In the genomic region with DNA sequence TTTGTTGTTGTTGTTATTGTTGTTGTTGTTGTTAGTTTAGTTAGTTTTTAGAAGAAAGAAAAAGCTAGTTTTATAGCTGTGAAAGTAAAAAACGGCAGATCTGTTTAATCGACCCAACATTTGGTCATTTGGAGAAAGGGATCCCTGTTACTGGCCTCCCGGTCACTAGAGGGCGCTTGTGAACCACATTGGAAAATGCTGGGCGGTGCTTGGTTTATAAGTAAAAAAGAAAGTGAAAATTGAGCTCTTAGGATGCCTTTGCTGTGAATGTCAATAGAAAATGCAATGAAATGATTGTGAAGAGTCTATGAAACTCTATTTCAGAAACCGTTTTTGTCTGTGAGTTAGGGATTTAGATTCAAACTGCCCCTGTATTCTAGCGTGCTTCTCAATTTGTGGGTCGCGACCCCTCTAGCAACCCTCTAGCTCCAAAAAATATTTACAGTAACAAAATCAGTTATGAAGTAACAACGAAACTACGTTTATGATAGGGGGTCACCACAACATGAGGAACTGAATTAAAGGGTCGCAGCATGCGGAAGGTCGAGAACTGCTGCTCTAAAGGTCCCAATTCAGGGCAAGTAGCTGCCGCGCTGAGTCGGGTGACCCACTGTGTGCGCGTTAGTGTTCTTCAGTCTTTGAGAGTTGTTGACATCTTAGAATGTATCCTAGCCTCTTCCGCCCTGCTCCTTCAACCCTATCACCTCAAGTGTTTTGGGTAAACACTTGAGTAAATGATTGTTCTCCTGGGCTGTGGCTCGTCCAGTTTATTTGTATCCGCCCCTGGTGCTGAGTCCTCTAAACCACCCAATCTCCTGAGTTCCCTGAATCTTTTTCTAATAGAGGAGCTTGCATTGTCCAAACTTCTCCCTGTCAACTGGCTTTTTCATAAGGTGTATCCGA, we compare ENCODE assay signal across 8 mouse cellular contexts. TPM values are rescaled to one million over a fixed set of nuclear protein-coding genes. Genes with fewer than 3 reads are reported as not detected.
A peak's percentile ranks its signal among the peaks of the same experiment; 100 is the strongest.
DNase-seq lines count a peak whose midpoint lies in the region; ATAC-seq lines count a peak whose summit lies in the region.

No protein-coding gene starts in this region.

- H3K27me3 ChIP-seq in forebrain, embryonic 15.5 days: no peaks in the 10 kb centered on the region
- no peaks in the 10 kb centered on the region for H3K27me3 ChIP-seq in hindbrain, embryonic 12.5 days

- H3K4me1 ChIP-seq in forebrain, embryonic 15.5 days: peaks cover 8% of the 10 kb centered on the region; the same call in 1 of the 2 replicates
- no peaks in the 10 kb centered on the region for H3K4me1 ChIP-seq in hindbrain, embryonic 12.5 days

- ATAC-seq in forebrain, embryonic 15.5 days (replicated peaks): no peak; the same call in 1 of the 2 replicates
- no peak for ATAC-seq in hindbrain, embryonic 12.5 days (ENCODE audit: low FRiP score)

- no peak overlapping the region for H3K27ac ChIP-seq in forebrain, embryonic 15.5 days (replicated peaks)
- no peak overlapping the region for H3K27ac ChIP-seq in hindbrain, embryonic 12.5 days

- no peaks in the 10 kb centered on the region for H3K9me3 ChIP-seq in forebrain, embryonic 15.5 days
- H3K9me3 ChIP-seq in hindbrain, embryonic 12.5 days (replicated peaks): no peaks in the 10 kb centered on the region

- H3K4me2 ChIP-seq in forebrain, embryonic 15.5 days (replicated peaks): peak overlapping the region; percentile 23; the same call in 1 of the 2 replicates
- peak overlapping the region; percentile 23 for H3K4me2 ChIP-seq in hindbrain, embryonic 12.5 days (replicated peaks)

- 58% methylated on average over 23 of the region's 23 CpGs for WGBS in forebrain, embryonic 15.5 days
- 54% methylated on average over 23 of the region's 23 CpGs for WGBS in hindbrain, embryonic 12.5 days

- no peak overlapping the region for H3K9ac ChIP-seq in forebrain, embryonic 15.5 days (replicated peaks)
- H3K9ac ChIP-seq in hindbrain, embryonic 12.5 days: no peak overlapping the region

- DNase-seq in MN1 (ENCODE audit: low spot score): peak; percentile 51
- DNase-seq in cerebellum, adult 11 months: peak; percentile 31
- peak; percentile 42 for DNase-seq in layer of hippocampus, adult 9-11 months
- peak; percentile 78 for DNase-seq in lung, postnatal 25 days (ENCODE audit: low spot score)
- DNase-seq in retina, embryonic 14.5 days (ENCODE audit: low spot score): peak; percentile 87
- peak; percentile 80 for DNase-seq in thymus, postnatal 4 days

- peak overlapping the region; percentile 14 for H3K4me3 ChIP-seq in forebrain, embryonic 15.5 days
- H3K4me3 ChIP-seq in hindbrain, embryonic 12.5 days: peak overlapping the region; percentile 4; the same call in 1 of the 2 replicates

- H3K36me3 ChIP-seq in forebrain, embryonic 15.5 days: no peaks in the 10 kb centered on the region
- no peaks in the 10 kb centered on the region for H3K36me3 ChIP-seq in hindbrain, embryonic 12.5 days

RNA-seq across cellular contexts. Expression of gene Schip1, which starts 8.0 kb away (rescaled TPM):
- 181 TPM in 2 replicates for polyA plus RNA-seq in forebrain, embryonic 15.5 days (2015; fragmentation: Nextera tagmentation; extraction: Ambion mirVana)
- polyA plus RNA-seq in hindbrain, embryonic 12.5 days (2016; fragmentation: Nextera tagmentation; extraction: Ambion mirVana): 114 and 127 TPM in 2 replicates

Comparison
In these comparisons a context has a peak if more than half of its experiments do, and no peak if none do; other contexts are left out.
1. DNase-seq: peak in every context shown above with its lines; median percentile 87 in retina, embryonic 14.5 days; 80 in thymus, postnatal 4 days; 78 in lung, postnatal 25 days; 51 in MN1; 42 in layer of hippocampus, adult 9-11 months; 31 in cerebellum, adult 11 months.